Mouse (Mus musculus) lung, adult 2 months (tissue): ENCODE data around the gene Hhipl1.

Experiments used
- CTCF ChIP-seq: fragments of 200-500 bp; IDR thresholded peaks from 2 replicates; pipeline ENCODE4 v1.5.1; 2011; ENCODE audit warnings: mild to moderate bottlenecking, low read length, control low read depth; ENCODE audit not compliant: insufficient read depth
- POLR2A ChIP-seq: fragments of 200-500 bp; IDR thresholded peaks from 2 replicates; pipeline ENCODE4 v1.6.1; 2011; ENCODE audit warnings: low read depth, mild to moderate bottlenecking, control low read depth, low read length, borderline replicate concordance; ENCODE audit errors: extremely low read depth

DNA sequence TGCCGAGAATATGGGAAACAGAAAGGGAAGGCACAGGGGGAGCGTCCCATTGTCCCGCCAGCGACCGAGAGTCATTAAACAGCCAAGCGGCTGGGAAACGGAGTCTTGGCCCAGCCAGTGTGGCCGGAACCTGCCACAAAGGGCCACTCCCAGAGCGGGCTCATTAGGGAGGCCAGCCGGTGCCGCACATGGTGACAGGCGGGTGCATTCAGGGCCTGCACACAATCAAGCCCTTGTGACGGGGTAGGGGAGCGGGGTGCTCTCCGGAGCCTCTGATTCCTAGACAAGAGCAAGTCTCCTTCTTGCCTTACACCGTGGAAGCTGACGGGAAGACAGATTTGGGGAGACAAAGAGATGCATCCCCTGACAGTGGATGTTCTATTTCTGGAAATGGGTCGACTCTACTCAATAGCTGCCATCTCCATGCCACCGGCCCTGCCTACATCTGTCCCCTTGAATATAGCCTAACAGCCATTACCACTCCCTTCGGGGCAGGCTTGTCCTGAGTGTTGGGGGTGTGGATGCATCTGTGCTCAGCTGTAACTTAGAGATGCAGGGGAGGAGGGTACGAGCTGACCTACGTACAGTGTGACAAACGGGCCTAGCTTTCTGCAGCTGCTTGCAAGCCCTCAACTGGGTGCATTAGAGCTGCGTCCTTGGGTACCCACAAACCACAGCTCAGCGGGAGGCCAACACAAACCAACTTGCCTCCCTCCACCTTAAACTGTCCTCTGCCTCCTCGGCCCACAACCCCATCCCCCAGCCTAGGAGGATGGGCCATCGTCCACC, 40.0 kb upstream of the Hhipl1 start:
- TF ChIP-seq POLR2A (no peak), CTCF (no peak)
